ENCODE assay signal across 10 mouse cellular contexts in the genomic region with DNA sequence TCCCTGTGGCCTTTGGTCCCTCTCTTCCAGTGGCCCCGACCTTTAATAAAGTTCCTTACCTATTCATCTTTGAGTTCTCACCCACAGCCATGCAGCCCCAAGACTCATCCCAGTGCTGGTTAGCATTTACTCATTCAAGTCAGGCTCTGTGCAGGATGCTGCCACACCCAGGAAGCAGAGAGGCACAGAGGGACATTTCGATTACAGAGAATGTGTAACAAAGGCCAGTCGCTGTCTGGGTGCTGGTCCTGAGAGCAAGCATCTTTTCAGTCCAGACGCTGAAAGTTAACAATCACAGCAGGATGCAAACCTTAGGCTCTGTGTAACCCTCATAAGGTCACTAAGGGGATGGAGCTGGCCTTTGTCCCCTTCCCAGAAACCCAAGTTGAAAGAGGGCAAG.
"Had no signal": no experiment of that assay in that cellular context is flagged by ENCODE, and none has a peak within 500 bp of the region (broad histone marks: within the 10 kb centered on the region; RNA-seq: fewer than 3 reads in every experiment).

No protein-coding gene starts in this region.

- H3K27ac ChIP-seq: kidney, embryonic 15.5 days; liver, embryonic 13.5 days; lung, embryonic 15.5 days; macrophage; midbrain, embryonic 13.5 days; stomach, embryonic 15.5 days had no signal

- ATAC-seq: liver, postnatal 0 days had no signal

- H3K9me3 ChIP-seq: kidney, embryonic 15.5 days; liver, embryonic 13.5 days; lung, embryonic 15.5 days; midbrain, embryonic 13.5 days; stomach, embryonic 15.5 days had no signal

- DNase-seq: liver, embryonic 13.5 days; thymus, adult 2 months; thymus, postnatal 25 days had no signal

- H3K4me1 ChIP-seq: liver, embryonic 13.5 days; lung, embryonic 15.5 days; megakaryocyte, embryonic 14.5 days; stomach, embryonic 15.5 days had no signal

- H3K4me3 ChIP-seq: kidney, embryonic 15.5 days; liver, embryonic 13.5 days; lung, embryonic 15.5 days; megakaryocyte, embryonic 14.5 days; midbrain, embryonic 13.5 days; stomach, embryonic 15.5 days had no signal

- H3K36me3 ChIP-seq: kidney, embryonic 15.5 days; liver, embryonic 13.5 days; lung, embryonic 15.5 days; midbrain, embryonic 13.5 days; stomach, embryonic 15.5 days had no signal

- H3K4me2 ChIP-seq: kidney, embryonic 15.5 days; liver, embryonic 13.5 days; lung, embryonic 15.5 days; midbrain, embryonic 13.5 days; stomach, embryonic 15.5 days had no signal

- H3K9ac ChIP-seq: kidney, embryonic 15.5 days; liver, embryonic 13.5 days; liver, postnatal 0 days; lung, embryonic 15.5 days; midbrain, embryonic 13.5 days; stomach, embryonic 15.5 days had no signal

- H3K27me3 ChIP-seq: kidney, embryonic 15.5 days; liver, embryonic 13.5 days; megakaryocyte, embryonic 14.5 days; stomach, embryonic 15.5 days had no signal
